Mouse (Mus musculus): ENCODE measurements around the gene Mvb12b.

- TF ChIP-seq CTCF (IDR thresholded peaks at IDR 0.05; ENCODE audit: borderline replicate concordance, extremely low read depth, insufficient read depth, insufficient read length) = no peak
- TF ChIP-seq POLR2A (IDR thresholded peaks at IDR 0.05; ENCODE audit: borderline replicate concordance, extremely low read depth, insufficient read depth, insufficient read length, poor library complexity, severe bottlenecking) = no peak
These were observed 52.7 kb downstream of the Mvb12b start for GRCm38 (mm10) chr2:33835038-33835437.
